Mouse (Mus musculus): ENCODE measurements around the gene Wdr76.

GRCm38 (mm10) chr2:121575741-121576201 is 69.2 kb downstream of the Wdr76 start:
- TF ChIP-seq CTCF (IDR thresholded peaks at IDR 0.05; ENCODE audit: low read depth) (no peak), EP300 (optimal IDR thresholded peaks at IDR 0.05) (no peak)

Measured in stomach, postnatal 0 days (tissue).